Mouse (Mus musculus): Measurements from ENCODE around the gene Hadhb. TPM values are rescaled to one million over a fixed set of nuclear protein-coding genes. Genes with fewer than 3 reads are reported as not detected.

Gene Hadhb
- total RNA-seq, 2 experiments from 2014 or later: 88.4 to 93.2 TPM

DNA sequence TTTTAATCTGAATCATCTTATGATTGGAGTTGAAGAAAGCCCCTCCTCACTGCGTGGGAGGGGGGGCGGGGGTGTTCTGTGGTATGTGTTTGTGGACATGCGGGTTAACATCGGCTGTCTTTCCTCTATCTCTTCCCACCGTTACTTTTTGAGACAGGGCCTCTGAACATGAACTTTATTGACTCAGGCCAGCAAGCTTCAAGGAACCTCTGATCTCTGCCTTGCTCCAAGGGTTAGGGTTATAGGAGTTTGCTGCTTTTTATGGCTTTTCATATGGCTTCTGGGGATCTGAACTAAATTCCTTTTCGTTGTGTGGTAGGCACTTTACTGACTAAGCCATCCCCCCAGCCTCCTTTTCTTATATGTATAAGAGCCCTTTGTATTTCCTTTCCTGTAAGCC, 7.3 kb downstream of the Hadhb start:
- no peak overlapping the region for H3K4me3 ChIP-seq
- no peak for TF ChIP-seq CTCF (conservative IDR thresholded peaks at IDR 0.05)
- no peak overlapping the region for H3K27ac ChIP-seq
- no peak for DNase-seq (ENCODE audit: low spot score in 2 of 2)

DNA sequence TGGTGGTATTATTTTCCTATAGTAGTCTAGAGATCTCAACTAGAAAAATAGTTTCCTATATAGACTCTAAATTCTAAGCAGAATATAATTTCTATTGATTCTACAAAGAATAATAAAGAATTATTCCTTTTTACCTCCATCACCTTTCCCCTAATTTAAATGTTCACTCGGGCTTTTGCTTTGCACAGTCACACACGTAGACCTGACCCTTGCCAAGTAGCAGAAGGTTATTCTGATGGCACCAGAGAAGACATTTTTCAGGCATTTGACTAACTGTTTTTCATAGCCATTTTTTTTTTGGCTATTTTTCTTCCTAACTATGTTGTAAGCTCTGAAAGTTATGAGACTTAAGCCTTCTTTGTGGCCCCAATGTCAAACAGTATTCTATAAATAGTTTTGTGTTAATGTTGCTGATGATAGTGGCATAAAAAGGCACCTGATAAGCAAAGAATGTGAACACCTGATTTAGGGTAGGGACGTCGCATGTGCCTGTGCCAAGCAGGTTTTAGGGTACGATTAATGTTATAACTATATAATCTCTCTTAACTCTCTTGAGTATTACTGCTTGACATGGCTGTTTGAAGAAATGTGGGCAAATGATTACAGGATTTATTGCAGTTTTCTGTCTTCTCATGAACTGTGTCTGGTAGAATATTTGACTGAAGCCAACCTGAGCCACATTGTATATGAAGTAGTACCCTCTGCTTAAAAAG, 10.3 kb downstream of the Hadhb start:
- no peak for TF ChIP-seq CTCF (conservative IDR thresholded peaks at IDR 0.05)
- H3K27ac ChIP-seq: no peak overlapping the region

DNA sequence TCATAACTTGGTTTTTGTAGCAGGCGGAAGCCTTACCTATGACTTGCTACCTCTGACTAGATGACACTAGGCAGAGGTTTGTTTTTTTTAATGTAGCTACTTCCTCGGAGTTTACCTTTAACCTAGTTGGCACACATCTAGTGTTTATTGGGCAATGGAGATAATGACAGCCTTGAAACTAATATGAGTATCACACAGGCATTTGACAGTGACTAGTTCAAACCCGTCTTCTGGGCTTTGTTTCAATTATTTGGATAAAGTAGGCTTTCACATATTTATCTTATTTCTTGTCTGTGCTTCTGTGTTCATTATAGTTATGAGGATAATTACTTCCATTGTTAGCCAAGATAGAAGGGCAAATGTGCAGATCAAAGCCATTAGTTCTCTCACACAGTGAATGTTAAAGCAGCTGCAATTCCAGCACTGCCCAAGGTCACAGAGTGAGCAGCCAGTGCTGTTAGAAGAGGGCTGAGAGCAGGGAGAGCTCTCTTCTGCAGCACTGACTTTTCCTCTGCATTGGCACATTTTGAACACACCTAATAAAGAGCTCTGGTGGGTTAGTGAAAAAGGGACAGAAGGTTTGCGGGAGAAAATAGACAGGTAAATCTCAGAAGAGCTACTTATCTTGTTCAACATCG, 15.4 kb downstream of the Hadhb start:
- H3K4me3 ChIP-seq: no peak overlapping the region
- TF ChIP-seq CTCF (conservative IDR thresholded peaks at IDR 0.05): no peak
- DNase-seq (ENCODE audit: low spot score in 2 of 2): no peak

More for the DNA sequence above, 10.3 kb downstream of the Hadhb start:
- DNase-seq (ENCODE audit: low spot score in 2 of 2): no peak
- no peak overlapping the region for H3K4me3 ChIP-seq

DNA sequence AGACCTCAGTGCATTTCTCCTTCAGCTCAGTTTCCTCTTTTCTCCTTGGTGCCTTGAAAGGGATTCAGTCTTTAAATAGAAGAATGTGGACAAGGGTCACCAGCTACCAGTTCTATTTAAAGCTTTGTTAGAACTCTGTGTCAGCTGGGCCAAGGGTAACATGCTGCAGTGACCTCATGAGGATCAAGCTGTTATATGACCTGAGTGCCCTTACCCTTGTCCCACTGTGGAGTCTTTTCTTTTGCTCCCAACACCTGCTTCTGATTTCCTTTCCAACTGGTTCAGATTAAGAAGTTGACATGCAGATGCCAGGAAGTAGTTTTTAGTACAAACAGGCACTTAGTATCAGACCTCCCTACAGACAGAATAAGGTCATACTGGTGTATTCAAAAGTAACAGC, 17.1 kb downstream of the Hadhb start:
- no peak for TF ChIP-seq CTCF (conservative IDR thresholded peaks at IDR 0.05)

More for the DNA sequence above, 15.4 kb downstream of the Hadhb start:
- peak overlapping the region; percentile 36; the same call in 1 of the 2 replicates for H3K27ac ChIP-seq

DNA sequence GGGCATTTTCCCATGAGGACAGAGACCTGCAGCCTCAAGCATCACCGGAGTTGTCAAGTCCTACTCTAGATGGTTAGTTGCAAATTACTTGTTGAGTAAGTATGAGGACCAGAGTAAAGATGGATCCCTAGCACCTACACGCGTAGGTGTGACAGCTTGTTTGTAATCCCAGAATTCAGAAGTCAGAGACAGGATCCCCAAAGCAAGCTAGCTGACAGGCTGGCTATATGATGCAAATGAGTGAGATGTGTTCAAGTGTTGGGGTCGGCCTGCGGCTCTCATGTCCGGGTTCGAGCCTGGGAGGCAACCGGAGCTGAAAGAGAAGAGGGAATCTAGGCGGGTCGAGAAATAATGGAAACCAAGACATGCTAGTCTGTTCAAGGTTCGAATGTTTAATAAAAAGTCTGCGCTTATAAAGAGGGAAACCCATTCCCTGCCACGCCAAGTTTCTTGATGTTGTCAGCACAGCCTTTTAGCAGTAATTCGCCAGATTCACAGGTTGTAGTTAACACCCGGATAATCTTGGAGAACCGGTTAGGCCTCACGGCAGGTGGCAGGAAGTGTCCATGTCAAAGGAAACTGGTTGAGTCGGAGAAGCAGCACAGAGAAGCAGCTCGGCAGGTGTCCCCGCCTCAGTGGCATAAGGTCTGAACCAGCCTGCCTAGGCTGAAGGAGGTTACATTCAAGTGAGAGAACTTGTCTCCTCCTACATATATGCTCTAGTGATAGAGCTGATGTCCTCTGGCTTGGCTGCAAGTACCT, 18.1 kb downstream of the Hadhb start:
- no peak for DNase-seq (ENCODE audit: low spot score in 2 of 2)
- no peak overlapping the region for H3K4me3 ChIP-seq
- H3K27ac ChIP-seq: no peak overlapping the region
- TF ChIP-seq CTCF (conservative IDR thresholded peaks at IDR 0.05): no peak

More for the DNA sequence above, 17.1 kb downstream of the Hadhb start:
- Histone ChIP-seq H3K4me3 (no peak overlapping the region), H3K27ac (no peak overlapping the region)
- DNase-seq (ENCODE audit: low spot score in 2 of 2): no peak

DNA sequence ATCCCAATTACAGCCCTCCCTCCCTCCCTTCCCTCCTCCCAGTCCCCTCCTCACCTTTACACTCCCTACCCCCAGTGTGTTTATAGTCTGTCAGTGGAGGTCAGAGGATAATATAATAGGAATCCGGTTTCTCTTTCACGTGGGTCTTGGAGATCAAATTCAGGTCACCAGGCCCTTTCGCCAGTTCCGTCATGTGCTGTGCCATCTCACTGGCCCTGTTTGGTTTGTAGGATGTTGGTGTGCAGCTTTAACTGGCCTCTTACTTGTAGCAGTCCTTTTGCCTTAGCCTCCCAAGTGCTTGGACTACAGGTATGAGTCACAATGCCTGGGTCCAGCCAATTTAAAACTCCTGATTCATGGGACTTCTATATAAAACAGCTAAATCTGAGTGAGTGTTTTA, 20.8 kb downstream of the Hadhb start:
- Histone ChIP-seq H3K4me3 (no peak overlapping the region), H3K27ac (no peak overlapping the region)
- DNase-seq (ENCODE audit: low spot score in 2 of 2): no peak
- no peak for TF ChIP-seq CTCF (conservative IDR thresholded peaks at IDR 0.05)

DNA sequence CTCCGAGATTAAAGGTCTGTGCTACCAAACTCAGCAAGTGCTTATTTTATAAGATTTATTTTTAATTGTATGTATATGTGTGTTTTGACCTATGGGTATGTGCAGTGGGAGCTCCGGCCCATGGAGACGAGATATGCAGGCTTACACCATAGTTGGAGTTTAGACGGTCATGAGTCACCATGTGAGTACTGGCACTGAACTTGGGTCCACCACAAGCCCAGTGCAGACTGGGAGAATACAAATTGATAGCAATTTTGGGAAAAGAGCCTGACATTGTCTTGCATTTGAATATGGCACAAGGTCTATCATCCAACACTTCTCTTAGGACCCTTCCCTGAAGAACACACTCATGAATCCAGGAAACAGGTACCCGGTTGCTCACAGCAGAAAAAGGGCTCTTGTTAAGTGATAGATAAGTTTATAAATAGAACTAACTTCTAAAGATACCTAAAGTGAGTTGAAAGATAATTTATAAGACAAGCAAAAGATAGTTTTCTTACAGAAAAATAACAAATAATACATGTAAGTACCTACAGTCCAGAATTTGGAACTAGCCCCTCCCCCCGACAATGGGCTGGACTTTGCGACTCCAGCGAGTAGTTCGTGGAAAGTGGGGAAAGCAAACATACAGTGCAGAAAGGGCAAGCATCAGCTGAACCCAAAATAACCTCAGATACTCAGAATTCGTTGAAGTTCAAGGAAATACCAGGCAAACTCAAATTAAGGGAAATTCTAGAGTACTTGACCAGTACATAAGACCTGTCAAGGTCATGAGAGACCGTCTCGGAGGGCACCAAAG, 32.8 kb downstream of the Hadhb start:
- no peak for DNase-seq (ENCODE audit: low spot score in 2 of 2)
- Histone ChIP-seq H3K4me3 (no peak overlapping the region), H3K27ac (no peak overlapping the region)
- no peak for TF ChIP-seq CTCF (conservative IDR thresholded peaks at IDR 0.05)

DNA sequence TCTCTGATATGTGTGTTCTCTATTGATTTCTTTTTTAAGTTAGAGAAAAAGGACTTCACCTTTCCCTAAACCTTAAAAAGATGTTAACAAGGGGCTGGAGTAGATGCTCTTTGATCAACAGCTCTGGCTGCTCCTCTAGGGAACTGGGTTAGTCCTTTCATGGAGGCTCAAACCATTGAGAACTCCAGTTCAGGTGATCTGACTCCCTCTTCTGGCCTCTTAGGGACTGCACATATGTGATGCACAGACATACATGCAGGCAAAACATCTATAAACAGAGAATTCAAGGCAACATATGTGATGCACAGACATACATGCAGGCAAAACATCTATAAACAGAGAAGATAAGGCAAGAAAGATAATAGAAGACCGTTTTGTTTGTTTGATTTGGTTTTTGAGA, 37.4 kb downstream of the Hadhb start:
- no peak for DNase-seq (ENCODE audit: low spot score in 2 of 2)
- Histone ChIP-seq H3K4me3 (no peak overlapping the region), H3K27ac (no peak overlapping the region)
- peak; percentile 50 for TF ChIP-seq CTCF (conservative IDR thresholded peaks at IDR 0.05)

DNA sequence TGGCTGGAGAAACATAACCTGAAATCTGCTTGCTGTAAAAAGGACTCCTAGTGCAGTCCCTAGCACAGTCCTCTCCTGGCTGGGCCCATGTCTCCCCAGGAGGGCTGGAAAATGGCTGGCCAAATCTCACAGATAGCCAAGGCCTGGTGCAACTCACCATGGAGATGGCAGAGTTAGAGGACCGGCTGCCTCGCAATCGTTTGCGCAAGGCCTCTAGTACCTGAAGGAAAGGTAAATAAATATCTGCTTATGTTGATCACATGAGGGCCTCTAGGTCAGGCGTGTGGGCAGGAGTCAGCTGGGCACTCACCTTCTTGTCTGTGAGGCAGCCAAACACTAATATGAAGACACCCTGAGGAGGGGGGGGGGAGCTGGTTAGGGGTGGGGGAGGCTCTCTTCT, 40.3 kb downstream of the Hadhb start:
- TF ChIP-seq CTCF (conservative IDR thresholded peaks at IDR 0.05): no peak

DNA sequence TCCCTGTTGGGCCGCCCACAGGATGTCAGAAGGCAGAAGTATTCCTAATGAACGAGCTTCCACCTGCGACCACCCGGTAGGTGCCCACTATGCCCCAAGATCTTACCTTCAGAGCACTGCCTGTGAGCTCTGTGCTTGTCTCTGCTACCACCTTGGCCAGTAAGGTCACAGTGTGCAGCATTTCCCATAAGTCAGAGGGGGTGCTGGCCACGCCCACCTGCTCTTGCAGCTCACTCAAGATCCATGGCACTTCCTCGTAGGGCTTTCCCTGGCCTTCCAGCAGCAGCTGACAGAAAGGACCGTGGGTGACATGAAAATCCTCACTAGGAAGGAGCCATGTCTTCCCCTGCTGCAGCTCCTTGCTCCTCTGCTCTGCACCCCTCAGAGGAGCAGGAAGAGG, 43.2 kb downstream of the Hadhb start:
- no peak overlapping the region for H3K4me3 ChIP-seq
- no peak for TF ChIP-seq CTCF (conservative IDR thresholded peaks at IDR 0.05)
- H3K27ac ChIP-seq: no peak overlapping the region
- DNase-seq (ENCODE audit: low spot score in 2 of 2): no peak

More for the DNA sequence above, 40.3 kb downstream of the Hadhb start:
- H3K27ac ChIP-seq: no peak overlapping the region
- DNase-seq (ENCODE audit: low spot score in 2 of 2): no peak
- no peak overlapping the region for H3K4me3 ChIP-seq

DNA sequence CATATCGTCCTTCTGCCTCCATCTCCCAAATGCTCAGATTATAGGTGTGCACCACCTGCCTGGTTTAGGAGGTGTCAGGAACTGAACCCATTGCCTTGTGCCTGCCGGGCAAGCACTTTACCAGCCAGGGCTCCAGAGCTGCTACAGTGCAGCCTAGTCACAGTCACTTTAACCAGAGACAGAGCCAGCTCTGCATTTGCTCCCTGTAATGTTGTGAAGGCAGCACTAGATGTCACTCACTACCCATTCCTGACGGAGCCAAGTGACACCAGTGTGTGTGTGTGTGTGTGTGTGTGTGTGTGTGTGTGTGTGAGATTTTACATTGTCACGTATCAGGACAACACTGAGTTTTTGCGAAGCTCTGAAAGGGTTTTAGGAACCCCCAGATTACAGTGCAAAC, 46.5 kb downstream of the Hadhb start:
- no peak overlapping the region for H3K27ac ChIP-seq

DNA sequence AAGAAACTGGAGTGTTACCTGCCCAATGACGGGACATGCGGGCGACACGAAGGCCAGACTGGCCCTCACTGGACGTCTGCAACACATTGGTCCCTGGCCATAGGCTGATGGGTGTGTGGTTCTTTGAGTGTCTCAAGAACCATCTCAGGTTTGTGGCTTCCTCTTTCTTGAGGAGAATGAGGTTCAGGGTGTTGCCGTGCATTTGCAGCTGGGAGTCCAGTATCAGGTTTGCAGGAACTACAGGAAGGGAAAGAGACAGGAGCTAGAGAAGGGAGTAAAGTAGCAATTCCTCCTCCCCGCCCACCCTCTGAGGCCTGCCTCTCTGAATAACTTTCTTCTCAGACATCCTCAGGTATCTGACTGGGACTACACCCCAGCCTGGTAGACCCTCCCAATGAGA, 47.2 kb downstream of the Hadhb start:
- TF ChIP-seq CTCF (conservative IDR thresholded peaks at IDR 0.05): no peak
- Histone ChIP-seq H3K4me3 (no peak overlapping the region), H3K27ac (no peak overlapping the region)
- DNase-seq (ENCODE audit: low spot score in 2 of 2): no peak

More for the DNA sequence above, 46.5 kb downstream of the Hadhb start:
- peak; percentile 77 for TF ChIP-seq CTCF (conservative IDR thresholded peaks at IDR 0.05)
- DNase-seq (ENCODE audit: low spot score in 2 of 2): peak; percentile 32 to 53
- no peak overlapping the region for H3K4me3 ChIP-seq
